20 mouse cellular contexts compared by ENCODE assay signal in the genomic region with DNA sequence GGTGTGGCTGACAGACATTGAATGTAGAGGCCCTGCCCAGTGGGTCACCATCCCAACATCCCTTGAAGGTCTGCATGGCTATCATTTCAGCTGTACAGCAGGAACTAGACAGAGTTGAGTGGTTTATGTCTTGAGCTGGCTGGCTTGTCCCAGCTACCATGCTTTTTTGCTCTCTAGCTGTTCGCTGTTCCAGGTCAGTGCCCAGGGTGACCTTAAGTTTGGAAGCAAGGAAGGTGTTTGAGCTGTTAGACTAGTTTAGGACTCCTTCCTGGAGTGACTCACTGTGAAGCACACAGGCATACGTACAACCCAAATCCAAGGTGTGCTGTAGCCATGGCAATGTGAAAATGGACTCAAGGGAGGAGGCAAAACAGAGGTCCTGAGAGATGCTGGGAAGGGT. TPM values are rescaled to one million over a fixed set of nuclear protein-coding genes. Genes with fewer than 3 reads are reported as not detected.
"Had no signal": no experiment of that assay in that cellular context is flagged by ENCODE, and none has a peak within 500 bp of the region (broad histone marks: within the 10 kb centered on the region; RNA-seq: fewer than 3 reads in every experiment).

No protein-coding gene starts in this region.

- H3K27ac ChIP-seq: lung, embryonic 15.5 days; macrophage; midbrain, embryonic 13.5 days; midbrain, embryonic 15.5 days; neural tube, embryonic 12.5 days; stomach, embryonic 15.5 days; stomach, postnatal 0 days had no signal

- H3K9me3 ChIP-seq: lung, embryonic 15.5 days; midbrain, embryonic 13.5 days; midbrain, embryonic 15.5 days; neural tube, embryonic 12.5 days; stomach, embryonic 15.5 days had no signal

- DNase-seq: lung, adult 2 months; lung, postnatal 14 days; lung, postnatal 36 days; right cerebral cortex, postnatal 14 days; thymus, adult 2 months; thymus, postnatal 25 days; thymus, postnatal 4 days had no signal

- H3K9ac ChIP-seq: lung, embryonic 15.5 days; midbrain, embryonic 13.5 days; midbrain, embryonic 15.5 days; neural tube, embryonic 12.5 days; stomach, embryonic 15.5 days had no signal

- H3K4me2 ChIP-seq: lung, embryonic 15.5 days; midbrain, embryonic 11.5 days; midbrain, embryonic 13.5 days; midbrain, embryonic 15.5 days; neural tube, embryonic 12.5 days; stomach, embryonic 15.5 days had no signal

- H3K4me3 ChIP-seq: lung, embryonic 15.5 days; megakaryocyte, embryonic 14.5 days; midbrain, embryonic 13.5 days; midbrain, embryonic 15.5 days; neural tube, embryonic 12.5 days; stomach, embryonic 15.5 days had no signal

- H3K27me3 ChIP-seq: lung, embryonic 15.5 days; midbrain, embryonic 13.5 days; midbrain, embryonic 15.5 days; neural tube, embryonic 12.5 days; stomach, embryonic 15.5 days had no signal

- H3K36me3 ChIP-seq: lung, embryonic 15.5 days; midbrain, embryonic 13.5 days; midbrain, embryonic 15.5 days; neural tube, embryonic 12.5 days; stomach, embryonic 15.5 days had no signal

- H3K4me1 ChIP-seq: neural tube, embryonic 12.5 days had no signal

- ATAC-seq: lung, postnatal 0 days; midbrain, embryonic 13.5 days; midbrain, embryonic 15.5 days had no signal

RNA-seq across cellular contexts. Expression of a gene that starts 41.5 kb away (rescaled TPM):
- polyA plus RNA-seq: midbrain, embryonic 11.5 days; midbrain, embryonic 13.5 days; midbrain, embryonic 15.5 days; neural tube, embryonic 12.5 days; neural tube, embryonic 14.5 days; spleen, adult 2 months; stomach, embryonic 15.5 days; stomach, postnatal 0 days; urinary bladder, adult 2 months had no signal
